Mouse (Mus musculus): ENCODE measurements around the gene Olfr632. TPM values are rescaled to one million over a fixed set of nuclear protein-coding genes. Genes with fewer than 3 reads are reported as not detected.
"Not testable (repeated sequence)": the region's sequence is repeated elsewhere in the genome, so short reads cannot be mapped to it uniquely, and the experiment has no call there.

Gene Olfr632
- total RNA-seq (2021) = not detected
- long read RNA-seq, experiment 1 = 0 reads
- long read RNA-seq, experiment 2 = 0 reads

DNA sequence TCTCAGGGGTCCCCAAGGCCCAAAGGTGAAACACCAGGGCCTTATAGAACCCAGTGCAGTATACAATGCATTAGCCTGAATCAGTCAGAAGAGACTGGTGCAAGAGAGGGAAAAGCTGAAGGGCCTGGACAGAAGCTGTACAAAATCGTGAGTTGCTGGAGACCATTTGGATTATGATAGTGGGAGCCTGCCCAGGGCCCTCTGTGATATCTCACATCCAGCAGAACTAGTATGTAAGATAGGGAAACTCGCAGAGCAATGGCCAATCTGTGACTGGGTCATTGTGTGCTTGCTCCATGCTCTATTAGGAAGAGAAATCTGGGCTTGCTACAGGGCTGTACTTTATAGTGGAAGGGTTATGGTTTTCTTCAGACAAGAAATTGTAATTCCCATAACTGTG lies at the start of gene Olfr632:
TSS of gene Olfr632 (plus strand) at position 84 of the 400 bp plus-strand sequence.
- DNase-seq (ENCODE audit: low spot score in 2 of 2) = no peak

DNA sequence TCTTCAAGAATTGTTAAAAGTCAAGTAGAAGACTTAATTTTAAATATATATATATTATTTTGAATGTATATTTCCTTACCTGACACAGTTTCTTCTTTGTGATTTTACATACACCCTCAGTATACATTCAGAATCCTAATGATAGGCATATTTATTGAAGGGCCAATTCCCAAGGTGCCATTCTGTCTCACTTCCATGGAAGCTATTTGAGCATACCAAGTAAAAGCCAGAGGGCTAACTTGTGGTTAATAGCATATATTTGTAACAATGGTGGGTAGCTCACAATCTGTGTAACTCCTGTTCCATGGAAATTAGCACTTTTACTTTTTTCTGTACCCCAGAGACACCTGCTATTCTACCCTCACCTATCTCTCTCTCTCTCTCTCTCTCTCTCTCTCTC lies 48.0 kb upstream of the Olfr632 start, which contains the start of gene Olfr66:
TSS of gene Olfr66 (minus strand) at position 101 of the 400 bp plus-strand sequence.
- no peak for DNase-seq (ENCODE audit: low spot score in 2 of 2)

DNA sequence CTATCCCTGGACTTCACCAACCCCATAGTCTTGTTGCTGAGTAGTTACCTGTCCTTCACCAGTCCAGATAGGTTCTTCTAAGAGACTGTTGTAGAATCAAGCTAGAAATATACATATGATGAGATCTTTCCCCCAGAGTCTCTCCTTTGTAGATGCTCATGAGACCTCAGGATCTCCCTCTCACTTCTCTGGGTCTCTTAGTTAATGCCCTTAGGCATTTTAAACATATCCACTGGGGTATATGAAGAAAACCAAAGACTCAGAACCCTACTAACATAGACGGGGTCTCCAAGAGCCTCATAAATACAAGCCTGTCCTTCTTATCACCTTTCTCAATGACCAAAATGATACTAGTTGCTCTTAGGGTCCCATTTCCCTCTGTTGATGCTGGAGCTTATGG lies 39.8 kb upstream of the Olfr632 start, which contains the start of gene Olfr64:
TSS of gene Olfr64 (minus strand) at position 101 of the 400 bp plus-strand sequence.
- DNase-seq (ENCODE audit: low spot score in 2 of 2) = no peak

DNA sequence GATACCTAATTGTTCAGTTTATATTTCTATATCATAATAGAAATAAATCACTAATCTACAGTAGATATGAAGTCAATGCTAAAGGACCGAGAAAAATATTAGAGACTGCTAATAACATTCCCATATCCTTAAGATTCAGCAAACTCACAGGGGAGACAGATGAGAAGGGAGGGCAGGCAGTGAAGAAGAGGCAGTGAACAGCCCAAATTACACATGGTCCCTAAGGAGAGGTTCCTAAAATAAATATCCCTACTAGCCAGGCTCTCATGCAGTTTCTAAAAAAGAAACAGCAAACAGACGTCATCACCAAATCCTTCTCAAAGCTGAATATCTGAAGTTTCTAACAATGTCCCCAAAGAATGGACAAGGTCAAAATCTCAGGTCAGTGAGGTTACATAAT lies 31.0 kb upstream of the Olfr632 start, which contains the start of gene Olfr65:
TSS of gene Olfr65 (plus strand) at position 301 of the 400 bp plus-strand sequence.
- DNase-seq (ENCODE audit: low spot score in 2 of 2) = no peak

DNA sequence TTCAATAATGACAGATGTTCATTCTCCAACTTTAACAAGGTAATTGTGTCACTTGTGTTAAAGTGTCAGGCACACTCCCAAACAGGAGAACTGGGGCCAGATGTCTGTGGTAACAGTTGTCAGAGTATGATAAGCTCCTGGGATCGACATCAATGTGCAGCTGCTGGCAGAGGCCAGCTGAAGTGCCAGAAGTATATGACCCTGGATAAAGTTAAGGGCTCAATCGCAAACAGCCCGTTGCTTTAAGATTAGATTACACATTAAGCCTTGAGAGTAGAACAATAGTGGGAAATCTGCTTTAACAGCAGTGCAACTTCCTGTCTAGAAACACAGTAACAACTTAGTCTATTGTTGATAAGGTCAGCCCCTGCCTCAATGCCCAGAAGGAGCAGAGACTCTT lies 24.1 kb upstream of the Olfr632 start:
- DNase-seq (ENCODE audit: low spot score in 2 of 2) = no peak

DNA sequence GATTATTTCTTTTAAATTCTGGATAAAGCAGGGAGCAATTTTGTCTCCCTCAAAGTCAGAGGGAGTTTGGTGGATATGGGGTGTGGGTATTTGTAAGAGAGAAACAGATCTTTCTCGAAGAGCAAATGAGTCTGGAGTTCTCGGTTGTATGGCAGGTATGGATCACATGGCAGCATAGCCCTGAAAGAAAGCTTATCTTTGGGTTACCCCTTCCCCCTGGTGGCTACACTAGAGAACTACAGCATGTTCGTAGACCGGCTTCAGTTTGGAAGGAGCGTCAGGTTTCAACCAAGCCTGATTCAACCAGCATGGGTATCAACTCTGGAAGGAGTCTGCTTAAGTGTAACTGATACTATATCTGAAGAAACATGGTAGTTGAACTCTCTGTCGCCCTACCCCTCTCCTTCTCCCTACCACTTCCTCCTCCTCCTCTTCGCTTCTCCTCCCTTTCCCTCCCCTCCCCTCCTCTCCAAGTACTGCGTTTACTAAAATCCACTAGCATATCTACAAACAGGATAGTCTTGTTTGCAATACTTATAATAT lies 21.1 kb upstream of the Olfr632 start:
- no peak for DNase-seq (ENCODE audit: low spot score in 2 of 2)

DNA sequence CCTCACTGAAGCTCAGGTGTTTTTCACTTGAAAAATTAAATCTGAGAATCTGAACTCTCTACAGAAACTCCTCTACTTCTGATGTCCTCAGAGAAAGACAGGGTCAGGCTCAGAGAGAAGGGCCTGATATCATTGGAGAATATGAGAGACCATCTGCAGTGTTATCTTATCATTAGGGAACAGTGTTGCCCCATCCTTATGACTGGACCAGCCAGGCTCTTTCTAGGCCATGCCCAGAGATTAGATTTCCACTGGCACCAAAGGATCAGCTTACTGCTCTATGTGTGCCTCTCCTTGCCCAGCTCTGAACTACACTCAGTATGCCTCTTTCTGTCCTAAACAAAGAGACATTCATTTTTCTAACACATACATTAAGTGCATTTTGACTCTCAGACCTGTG lies 18.8 kb upstream of the Olfr632 start:
- no peak for DNase-seq (ENCODE audit: low spot score in 2 of 2)

DNA sequence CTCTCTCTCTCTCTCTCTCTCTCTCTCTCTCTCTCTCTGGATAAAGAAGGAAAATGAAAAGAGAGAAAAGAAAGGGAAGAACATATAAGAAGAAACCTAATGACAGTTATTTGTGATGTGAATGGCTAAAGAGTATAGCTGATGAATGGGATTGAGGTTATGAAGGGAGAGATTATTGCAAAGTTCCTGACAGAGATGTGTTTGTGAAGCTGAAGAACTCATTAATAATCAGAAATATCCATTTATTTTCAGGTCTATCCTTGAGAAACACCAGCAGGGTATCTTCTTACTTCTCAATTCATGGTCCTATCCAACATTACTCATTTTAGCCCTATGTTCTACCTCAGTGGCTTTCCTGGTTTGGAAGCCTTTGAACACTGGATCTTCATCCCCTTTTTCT lies 5.6 kb upstream of the Olfr632 start, which contains the start of gene Olfr631:
TSS of gene Olfr631 (plus strand) at position 301 of the 400 bp plus-strand sequence.
- no peak for DNase-seq (ENCODE audit: low spot score in 2 of 2)

DNA sequence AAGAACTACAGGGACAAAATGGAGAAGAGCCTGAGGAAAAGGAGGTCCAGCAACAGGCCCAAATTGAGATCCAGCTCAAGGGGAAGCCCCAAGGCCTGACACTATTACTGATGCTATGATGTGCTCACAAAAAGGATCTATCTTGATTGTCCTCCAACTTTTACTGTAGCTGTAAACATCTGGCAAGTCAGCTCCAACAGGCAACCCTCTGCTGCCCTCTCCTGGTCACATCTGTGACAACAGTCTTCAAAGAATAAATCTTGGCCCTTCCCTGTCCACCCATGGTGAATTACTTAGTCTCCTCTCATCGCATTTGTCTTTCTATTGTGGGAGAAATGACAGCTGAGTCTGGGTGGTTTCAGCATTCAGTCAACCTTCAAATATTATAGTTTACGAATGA lies 8.6 kb downstream of the Olfr632 start:
- no peak for DNase-seq (ENCODE audit: low spot score in 2 of 2)

DNA sequence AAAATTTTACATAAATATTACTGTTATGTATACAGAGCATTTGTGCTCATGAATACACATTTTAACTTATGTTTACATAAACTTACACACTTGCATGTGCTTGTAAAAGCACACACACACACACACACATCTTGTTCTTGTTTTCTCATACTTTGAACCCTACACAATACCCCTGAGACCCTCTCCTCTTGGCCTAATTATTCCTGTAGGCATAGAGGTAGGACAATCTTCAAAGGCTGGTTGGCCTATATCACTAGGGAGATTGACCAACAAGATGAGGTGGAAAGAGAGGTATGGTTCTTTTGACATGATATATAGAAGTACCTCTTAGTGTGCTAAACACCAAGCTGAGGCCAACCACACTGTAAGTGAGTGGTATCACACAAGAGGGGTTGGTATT lies 10.0 kb downstream of the Olfr632 start, which contains the start of gene Olfr633:
TSS of gene Olfr633 (plus strand) at position 301 of the 400 bp plus-strand sequence.
- no peak for DNase-seq (ENCODE audit: low spot score in 2 of 2)

DNA sequence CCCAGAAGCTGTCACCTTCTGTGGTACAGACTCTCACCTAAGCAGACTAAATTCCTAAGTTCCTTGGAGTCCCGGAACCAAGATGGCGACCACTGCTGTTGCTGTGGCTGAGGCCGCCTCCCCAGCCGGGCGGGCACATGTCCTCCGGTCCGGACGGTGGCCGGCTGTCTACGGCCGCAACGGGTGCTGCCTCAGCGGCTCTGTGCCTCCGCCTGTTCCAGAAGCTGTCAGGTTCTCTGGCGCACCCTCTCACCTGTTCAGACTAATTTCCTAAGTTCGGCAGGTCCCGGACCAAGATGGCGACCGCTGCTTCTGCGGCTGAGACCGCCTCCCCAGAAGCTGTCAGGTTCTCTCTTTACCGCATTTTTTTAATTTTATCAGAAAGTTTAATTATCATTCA lies 32.7 kb downstream of the Olfr632 start:
- not testable (repeated sequence) for DNase-seq (ENCODE audit: low spot score in 2 of 2)

DNA sequence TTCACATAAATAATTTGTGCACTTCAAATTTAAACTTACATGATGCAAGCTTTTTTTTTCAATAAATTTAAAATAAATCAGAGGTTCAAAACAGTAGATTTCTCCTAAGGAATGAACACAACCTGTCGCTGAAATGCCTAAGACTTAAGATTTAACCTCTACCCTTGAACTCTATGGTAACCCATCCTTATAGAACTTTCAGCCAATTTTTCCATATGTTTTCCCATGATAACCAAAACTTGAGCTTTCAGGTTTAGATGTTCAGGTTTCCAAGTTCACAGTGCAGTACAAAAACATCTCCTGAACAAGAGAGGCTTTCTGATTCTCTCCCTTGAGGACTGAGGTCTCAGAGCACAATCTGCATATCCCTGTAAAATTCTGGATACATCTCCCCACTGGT lies 36.7 kb downstream of the Olfr632 start, which contains the start of gene Olfr635:
TSS of gene Olfr635 (plus strand) at position 301 of the 400 bp plus-strand sequence.
- DNase-seq (ENCODE audit: low spot score in 2 of 2) = no peak

DNA sequence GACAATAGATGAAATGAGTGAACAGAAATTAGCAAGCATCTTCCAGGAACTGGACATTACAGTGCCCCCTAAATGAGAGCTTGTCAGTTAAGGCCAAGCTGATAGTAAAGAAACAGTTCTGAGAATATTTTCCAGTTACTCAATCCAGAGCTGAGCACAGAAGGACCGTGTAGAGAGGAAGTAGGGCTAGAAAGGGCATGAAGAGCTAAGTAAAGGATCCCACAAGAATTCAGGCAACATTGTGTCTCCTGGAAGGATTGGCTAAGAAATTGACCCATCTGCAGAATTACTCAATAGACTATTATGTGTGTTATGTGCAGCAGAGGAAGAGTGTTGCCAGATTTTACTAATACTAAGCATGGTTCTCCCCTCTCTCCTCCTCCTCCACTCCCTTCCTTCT lies 37.6 kb downstream of the Olfr632 start:
- DNase-seq (ENCODE audit: low spot score in 2 of 2) = no peak

Other genes starting within 250 kb of the Olfr632 start
- gene Olfr243, start 219.7 kb upstream of the Olfr632 start, total RNA-seq (2021) = not detected
- not detected for gene Olfr628, start 204.0 kb upstream of the Olfr632 start, total RNA-seq (2021)
- gene Olfr629, start 189.4 kb upstream of the Olfr632 start, total RNA-seq (2021) = not detected
- not detected for gene Olfr630, start 177.0 kb upstream of the Olfr632 start, total RNA-seq (2021)
- not detected for gene Olfr69, start 162.8 kb upstream of the Olfr632 start, total RNA-seq (2021)
- gene Olfr68, start 154.6 kb upstream of the Olfr632 start, total RNA-seq (2021) = not detected
- gene Olfr67, start 142.5 kb upstream of the Olfr632 start, total RNA-seq (2021) = not detected
- 100 to 1,000 TPM; 618 to 940 TPM for gene Hbb-bt, start 120.4 kb upstream of the Olfr632 start, total RNA-seq (2021)
- 1,000 to 10,000 TPM; 4,172 to 4,820 TPM for gene Hbb-bs, start 106.3 kb upstream of the Olfr632 start, total RNA-seq (2021)
- gene Hbb-bh2, start 93.8 kb upstream of the Olfr632 start, total RNA-seq (2021) = not detected
- gene Hbb-bh1, start 91.2 kb upstream of the Olfr632 start, total RNA-seq (2021) = not detected
- not detected for gene Hbb-y, start 81.1 kb upstream of the Olfr632 start, total RNA-seq (2021)
- not detected for gene Olfr66, start 48.1 kb upstream of the Olfr632 start, total RNA-seq (2021)
- gene Olfr64, start 39.9 kb upstream of the Olfr632 start, total RNA-seq (2021) = not detected
- gene Olfr65, start 30.9 kb upstream of the Olfr632 start, total RNA-seq (2021) = not detected
- gene Olfr631, start 5.5 kb upstream of the Olfr632 start, total RNA-seq (2021) = not detected
- gene Olfr633, start 10.1 kb downstream of the Olfr632 start, total RNA-seq (2021) = not detected
- not detected for gene Olfr635, start 36.8 kb downstream of the Olfr632 start, total RNA-seq (2021)
- not detected for gene Olfr638, start 64.4 kb downstream of the Olfr632 start, total RNA-seq (2021)
- gene Olfr639, start 83.0 kb downstream of the Olfr632 start, total RNA-seq (2021) = under 1 TPM in 1 of 2 experiments, not detected in 1; 0.08 TPM
- not detected for gene Olfr640, start 91.2 kb downstream of the Olfr632 start, total RNA-seq (2021)
- not detected for gene Olfr641, start 101.1 kb downstream of the Olfr632 start, total RNA-seq (2021)
- gene Olfr642, start 118.3 kb downstream of the Olfr632 start, total RNA-seq (2021) = not detected
- not detected for gene 4930516K23Rik, start 127.1 kb downstream of the Olfr632 start, total RNA-seq (2021)
- gene Olfr644, start 137.5 kb downstream of the Olfr632 start, total RNA-seq (2021) = not detected
- not detected for gene Olfr645, start 151.1 kb downstream of the Olfr632 start, total RNA-seq (2021)
- not detected for gene Olfr646, start 170.5 kb downstream of the Olfr632 start, total RNA-seq (2021)
- gene Ubqln5, start 195.5 kb downstream of the Olfr632 start, total RNA-seq (2021) = not detected
- not detected for gene Olfr643, start 203.1 kb downstream of the Olfr632 start, total RNA-seq (2021)
- gene Ubqln3, start 208.9 kb downstream of the Olfr632 start, total RNA-seq (2021) = not detected
- not detected for gene Ubqlnl, start 216.2 kb downstream of the Olfr632 start, total RNA-seq (2021)
- gene Olfm5, start 230.5 kb downstream of the Olfr632 start, total RNA-seq (2021) = not detected
- gene Olfr648, start 249.0 kb downstream of the Olfr632 start, total RNA-seq (2021) = under 1 TPM in 1 of 2 experiments, not detected in 1; 0.11 TPM

Data from adrenal gland, postnatal 4 days (tissue).